Mouse (Mus musculus) neutrophil, adult 5-6 weeks (primary cell): ENCODE measurements around the gene Tjap1. TPM values are rescaled to one million over a fixed set of nuclear protein-coding genes. Genes with fewer than 3 reads are reported as not detected.

Source experiments
- ATAC-seq: fragments of 151-379, 151-347 bp; 2 replicates; pipeline ENCODE4 v1.8.0; 2017; ENCODE audit warnings: mild to moderate bottlenecking, moderate TSS enrichment; ENCODE audit not compliant: insufficient number of reproducible peaks, poor library complexity, low FRiP score, severe bottlenecking; ENCODE audit errors: extremely low read depth
- total RNA-seq: library from RNA; stranded (forward); fragments of 200-1000 nt; gene quantifications from 2 replicates; pipeline ENCODE4 v1.2.3, GENCODE M21; 2017

Gene Tjap1
- total RNA-seq, 1 experiment from 2014 or later: 17.2 TPM

GRCm38 (mm10) chr17:46221601-46222000 lies 61.2 kb downstream of the Tjap1 start:
- ATAC-seq: no peak

GRCm38 (mm10) chr17:46210550-46210949 lies 72.3 kb downstream of the Tjap1 start:
- no peak for ATAC-seq

Other genes starting within 250 kb of the Tjap1 start
- 20.1 and 23.6 TPM in 2 replicates for gene Mrps18a, start 172.0 kb downstream of the Tjap1 start, total RNA-seq
- not detected in 2 replicates for gene Rsph9, start 138.8 kb downstream of the Tjap1 start, total RNA-seq
- 7.1 and 10.6 TPM in 2 replicates for gene Mad2l1bp, start 129.5 kb downstream of the Tjap1 start, total RNA-seq
- gene Gtpbp2, start 122.0 kb downstream of the Tjap1 start, total RNA-seq: 181 and 188 TPM in 2 replicates
- 13.2 and 14.4 TPM in 2 replicates for gene Polh, start 80.4 kb downstream of the Tjap1 start, total RNA-seq
- 30.9 and 37.5 TPM in 2 replicates for gene Xpo5, start 80.2 kb downstream of the Tjap1 start, total RNA-seq
- gene Polr1c, start 35.0 kb downstream of the Tjap1 start, total RNA-seq: 23.3 and 25.4 TPM in 2 replicates
- 59.1 and 61.4 TPM in 2 replicates for gene Yipf3, start 34.9 kb downstream of the Tjap1 start, total RNA-seq
- gene Lrrc73, start 29.5 kb downstream of the Tjap1 start, total RNA-seq: 0.74 and 1.3 TPM in 2 replicates
- not detected in 2 replicates for gene Dlk2, start 14.4 kb upstream of the Tjap1 start, total RNA-seq
- 3.1 and 3.4 TPM in 2 replicates for gene Abcc10, start 45.3 kb upstream of the Tjap1 start, total RNA-seq
- gene Zfp318, start 100.7 kb upstream of the Tjap1 start, total RNA-seq: 216 and 260 TPM in 2 replicates
- gene Crip3, start 145.9 kb upstream of the Tjap1 start, total RNA-seq: 2.3 and 4.3 TPM in 2 replicates
- not detected in 2 replicates for gene Slc22a7, start 155.4 kb upstream of the Tjap1 start, total RNA-seq
- gene Ttbk1, start 204.6 kb upstream of the Tjap1 start, total RNA-seq: 2.2 and 2.3 TPM in 2 replicates
- not detected in 2 replicates for gene Dnph1, start 213.7 kb upstream of the Tjap1 start, total RNA-seq